Mouse (Mus musculus) heart, adult 2 months (tissue): ENCODE measurements around the gene Adam11.

Source experiments
- CTCF ChIP-seq: fragments of 200-600 bp; IDR thresholded peaks from 2 replicates; pipeline ENCODE4 v1.8.1; 2022; ENCODE audit warnings: antibody characterized with exemption, mild to moderate bottlenecking, moderate library complexity
- POLR2A ChIP-seq: fragments of 200-500 bp; IDR thresholded peaks from 2 replicates; pipeline ENCODE4 v1.6.1; 2011; ENCODE audit warnings: mild to moderate bottlenecking, low read depth, low read length, control low read depth; ENCODE audit not compliant: insufficient read depth

DNA sequence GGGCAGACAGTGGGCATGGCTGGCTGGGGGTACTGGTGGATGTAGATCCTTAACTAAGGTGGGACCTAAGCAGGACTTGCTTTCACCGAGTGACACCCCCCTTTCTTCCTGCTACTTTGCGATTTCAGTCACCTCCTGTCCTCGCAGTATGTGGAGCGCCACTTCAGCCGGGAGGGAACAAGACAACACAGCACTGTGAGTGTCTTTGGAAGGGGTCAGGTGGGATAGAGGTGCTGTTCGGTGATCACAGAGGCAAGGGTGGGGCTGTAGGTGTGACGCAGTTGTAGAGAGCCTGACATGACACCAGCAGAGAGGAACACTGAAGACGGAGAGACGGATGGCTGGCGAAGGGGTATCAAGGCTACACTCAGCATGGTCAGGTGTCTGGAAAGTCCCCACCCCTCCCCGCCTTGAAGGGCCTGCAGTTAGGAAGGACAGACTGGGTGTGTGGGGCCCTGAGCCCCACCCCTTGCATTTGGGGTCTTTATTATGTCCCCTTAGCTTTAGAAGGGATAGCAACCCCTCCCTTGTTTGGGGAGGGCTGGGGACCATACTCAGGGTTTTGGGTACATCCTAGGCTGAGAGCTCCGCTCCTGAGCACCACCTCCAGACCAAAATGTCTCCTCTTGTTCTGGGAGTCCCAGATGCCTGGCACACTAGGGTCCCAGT is 8.9 kb downstream of the Adam11 start:
- TF ChIP-seq CTCF (no peak), POLR2A (no peak)
